Mouse (Mus musculus) spleen, postnatal 10 days (tissue): Measurements from ENCODE around the gene Commd4.
"Not testable (repeated sequence)": the region's sequence is repeated elsewhere in the genome, so short reads cannot be mapped to it uniquely, and the experiment has no call there.

Experiments used
- DNase-seq, 2 experiments: peaks; one replicate each; pipeline ENCODE4 v3.0.0; 2021 to 2022; ENCODE audit warnings: low spot score in 2 of 2

Commd4 gene

DNA sequence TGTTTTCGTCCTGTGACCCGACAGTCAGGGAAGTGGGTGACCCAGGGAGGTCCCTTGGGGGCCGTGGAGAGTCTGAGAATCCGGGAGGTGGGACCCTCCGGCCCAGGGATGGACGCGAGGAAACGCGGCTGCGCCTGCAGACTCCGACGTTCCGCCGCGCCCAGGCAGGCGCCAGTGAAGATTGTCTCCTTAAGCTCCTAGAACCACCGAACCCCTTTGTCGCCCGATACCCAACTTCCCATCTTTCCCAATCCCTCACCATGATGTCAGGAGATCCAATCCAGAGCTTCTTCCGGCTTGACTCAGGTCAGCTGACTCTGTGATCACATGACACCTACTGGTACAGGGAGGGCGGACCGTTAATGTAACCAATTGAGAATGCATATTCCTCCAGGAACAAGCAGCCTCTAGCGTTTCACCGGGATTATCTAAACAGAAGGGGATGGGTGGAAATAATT lies at the start of gene Commd4:
Commd4 (minus strand) TSS at position 319 of the 458 bp plus-strand sequence.
- peak; percentile 56 to 88 for DNase-seq

- no peak for DNase-seq
Observed at GRCm38 (mm10) chr9:57206896-57207295, 48.8 kb upstream of the Commd4 start.

GRCm38 (mm10) chr9:57203571-57203970 lies 45.4 kb upstream of the Commd4 start:
- not testable (repeated sequence) for DNase-seq

GRCm38 (mm10) chr9:57202981-57203380 lies 44.9 kb upstream of the Commd4 start:
- no peak for DNase-seq

GRCm38 (mm10) chr9:57197414-57197813 lies 39.3 kb upstream of the Commd4 start:
- DNase-seq = no peak

- no peak for DNase-seq
Observed at GRCm38 (mm10) chr9:57196708-57197107, 38.6 kb upstream of the Commd4 start.

- DNase-seq = no peak
Observed at GRCm38 (mm10) chr9:57168411-57168810, 10.3 kb upstream of the Commd4 start.

DNA sequence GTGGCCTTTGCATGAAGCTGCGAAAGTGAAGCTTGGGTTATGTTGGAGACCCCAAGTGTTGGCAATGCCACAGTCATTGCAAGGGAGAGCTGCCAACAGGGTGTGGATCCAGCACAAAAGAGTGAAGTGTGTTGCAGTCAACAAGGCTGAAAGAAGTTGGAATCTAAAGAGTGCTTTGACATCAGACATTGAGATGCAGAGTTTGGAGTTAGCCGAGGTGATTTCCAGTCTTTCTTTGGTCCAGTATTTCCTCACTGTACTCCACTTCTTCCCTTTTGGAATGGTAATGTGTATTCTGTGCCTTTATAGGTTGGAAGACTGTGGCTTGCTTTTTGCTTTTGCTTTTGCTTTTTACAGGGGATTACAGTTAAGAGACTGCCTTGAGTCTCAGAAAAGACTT lies 8.0 kb upstream of the Commd4 start:
- no peak for DNase-seq

DNA sequence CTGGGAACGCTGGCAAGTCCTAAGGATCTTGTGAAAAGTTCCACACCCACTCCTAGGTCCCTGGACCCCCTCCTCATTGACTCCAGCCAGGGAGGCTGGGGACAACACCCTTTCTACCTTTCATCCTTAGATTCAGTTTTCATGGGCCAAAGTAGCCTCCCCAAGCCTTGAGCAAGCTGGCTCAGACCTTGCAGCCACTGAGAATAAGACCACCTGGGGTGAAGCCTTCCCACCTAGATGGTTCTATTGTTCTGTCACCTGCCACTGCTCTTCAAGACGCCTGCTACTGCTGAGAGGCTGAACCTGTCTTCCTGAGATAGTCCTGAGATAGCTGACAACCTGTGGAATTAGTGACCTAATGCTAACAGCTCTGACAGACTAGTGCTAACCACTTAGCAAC lies 5.0 kb upstream of the Commd4 start:
- no peak for DNase-seq

DNA sequence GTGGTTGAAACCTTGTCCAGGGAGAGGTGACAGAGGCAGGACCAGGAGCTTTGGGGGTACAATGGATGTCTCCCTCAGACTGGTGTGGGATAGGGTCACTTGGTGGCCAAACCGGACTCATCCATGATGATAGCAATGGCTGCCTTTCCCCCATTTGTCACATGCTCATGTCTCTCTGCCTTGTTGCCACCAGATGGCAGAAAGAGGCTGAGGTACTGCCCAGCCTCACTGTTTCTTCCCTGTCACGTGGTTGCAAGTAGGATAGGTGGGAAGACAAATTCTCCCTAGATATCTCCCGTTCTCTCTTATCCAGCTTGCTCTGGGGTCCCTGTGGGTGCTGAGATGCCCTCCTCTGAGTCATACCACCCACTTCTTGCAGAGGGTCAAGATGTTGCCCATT lies 4.4 kb upstream of the Commd4 start:
- DNase-seq = no peak

GRCm38 (mm10) chr9:57158506-57158905 lies 375 bp upstream of the Commd4 start:
- no peak for DNase-seq

- DNase-seq = no peak
Observed at GRCm38 (mm10) chr9:57157499-57157898, 632 bp downstream of the Commd4 start.

DNA sequence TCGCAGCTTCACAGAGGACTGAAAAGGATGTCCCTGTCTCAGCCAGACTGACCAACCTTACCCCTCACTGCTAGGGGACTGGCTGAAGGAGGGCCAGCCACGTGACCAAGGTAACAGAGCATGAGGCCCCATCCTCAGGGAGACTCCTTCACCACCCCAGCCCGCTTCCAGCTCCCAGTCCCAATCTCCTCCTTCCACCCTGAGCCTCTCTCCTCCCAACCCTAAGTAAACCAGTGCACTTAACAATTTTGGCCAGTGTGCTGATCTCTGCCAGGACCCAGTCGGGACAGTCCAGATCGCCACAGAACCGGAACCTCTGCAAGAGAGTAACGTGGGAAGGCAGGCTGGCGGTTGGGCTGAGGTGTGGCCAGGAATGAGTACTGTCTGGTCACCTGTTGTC lies 1.3 kb downstream of the Commd4 start:
- no peak for DNase-seq

- DNase-seq = no peak
Observed at GRCm38 (mm10) chr9:57156383-57156782, 1.7 kb downstream of the Commd4 start.

- DNase-seq = no peak
Observed at GRCm38 (mm10) chr9:57152331-57152730, 5.8 kb downstream of the Commd4 start.

DNA sequence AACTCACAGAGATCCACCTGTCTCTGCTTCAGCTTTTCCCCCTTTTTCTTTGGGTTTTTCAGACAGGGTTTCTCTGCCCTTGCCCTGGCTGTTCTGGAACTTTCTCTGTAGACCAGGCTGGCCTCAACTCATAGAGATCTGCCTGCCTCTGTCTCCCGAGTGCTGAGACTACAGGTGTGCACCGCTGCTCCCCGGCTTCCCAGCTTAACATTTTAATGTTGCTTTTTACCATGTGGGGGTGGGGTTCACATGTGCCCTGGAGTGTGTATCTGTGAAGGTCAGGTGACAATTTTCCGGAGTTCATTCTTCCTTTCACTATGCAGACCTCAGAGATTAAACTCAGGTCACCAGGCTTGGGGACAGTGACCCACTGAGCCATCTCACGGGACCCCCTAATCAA lies 7.9 kb downstream of the Commd4 start:
- DNase-seq = no peak

DNA sequence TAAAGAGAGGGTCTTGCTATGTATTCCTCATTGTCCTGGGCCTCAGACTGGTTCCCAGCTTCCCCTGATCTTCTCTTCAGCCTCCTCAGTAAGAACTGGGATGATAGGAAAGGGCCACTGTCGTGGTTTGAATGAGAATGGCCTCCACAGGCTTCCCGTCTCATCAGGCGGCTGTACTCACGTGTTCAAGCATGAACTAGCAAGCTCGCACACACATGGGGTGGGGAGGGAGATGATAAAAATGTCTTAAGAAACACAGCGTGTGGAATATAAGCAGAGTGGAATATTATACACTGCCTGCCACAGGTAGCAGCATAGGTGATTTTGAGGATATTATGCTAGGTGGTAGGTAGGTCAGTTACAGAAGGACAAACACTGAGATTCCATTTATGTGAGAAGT lies 9.1 kb downstream of the Commd4 start:
- DNase-seq = no peak

DNA sequence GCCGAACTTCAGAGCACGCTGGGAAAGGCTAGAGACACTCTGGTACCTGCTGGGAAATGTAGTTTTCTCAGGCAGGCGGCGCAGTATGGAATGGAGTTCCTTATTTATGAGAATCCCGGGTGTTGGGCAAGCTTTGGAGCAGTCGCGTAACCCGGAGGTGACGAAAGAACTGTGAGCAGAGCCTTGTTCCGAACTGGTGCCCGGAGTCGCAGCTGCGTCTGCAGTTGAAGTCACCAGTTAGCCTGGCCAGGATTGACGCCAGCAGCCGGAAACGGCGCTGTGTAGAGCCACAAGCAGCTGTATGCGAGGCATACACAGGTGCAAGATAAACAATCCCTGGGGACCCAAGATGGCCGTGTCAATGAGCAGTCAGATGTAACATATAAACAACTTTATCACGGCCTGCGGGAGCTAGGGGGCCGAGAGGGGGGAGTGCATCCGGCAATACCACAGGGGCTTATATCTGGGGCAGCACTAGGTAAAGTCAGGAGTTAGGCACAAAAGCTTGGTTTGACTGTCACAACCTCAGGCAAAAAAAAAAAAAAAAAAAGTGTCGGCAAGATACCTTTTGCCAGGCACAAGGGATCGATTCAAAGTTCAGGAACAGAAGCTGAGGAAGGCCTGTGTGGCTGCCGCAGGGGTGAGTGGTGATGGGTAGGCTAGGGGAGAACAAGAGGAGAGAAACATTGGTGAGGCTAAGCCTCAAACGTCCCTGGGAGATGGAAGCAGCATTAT lies 9.8 kb downstream of the Commd4 start, which contains the start of gene Neil1:
Neil1 (minus strand) TSS at position 162 of the 735 bp plus-strand sequence.
- peak; percentile 65 to 78 for DNase-seq

- no peak for DNase-seq
Observed at GRCm38 (mm10) chr9:57147205-57148143, 10.7 kb downstream of the Commd4 start.

GRCm38 (mm10) chr9:57146451-57147066 lies 11.6 kb downstream of the Commd4 start:
- no peak for DNase-seq

GRCm38 (mm10) chr9:57144830-57145229 lies 13.3 kb downstream of the Commd4 start:
- DNase-seq = no peak

DNA sequence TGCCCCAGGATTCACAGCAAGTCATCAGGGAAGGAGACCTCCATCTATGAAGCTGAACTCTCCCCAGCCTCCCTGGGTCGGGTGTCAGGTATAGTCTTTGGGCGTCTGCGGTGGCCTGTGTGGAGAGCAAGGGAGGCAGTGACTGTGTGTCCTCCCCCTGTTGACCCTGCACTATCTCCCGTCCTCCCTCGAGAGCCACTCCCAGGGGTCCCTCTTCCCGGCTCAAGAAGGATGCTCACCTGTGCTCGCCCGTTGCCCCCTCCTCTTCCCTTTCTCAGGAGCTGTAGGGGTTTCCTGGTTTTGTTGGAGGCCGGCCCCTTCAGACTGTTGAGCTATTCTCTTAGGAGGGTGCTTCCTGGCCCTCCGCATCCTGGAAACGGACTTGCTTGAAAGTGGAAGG lies 14.9 kb downstream of the Commd4 start:
- DNase-seq = no peak
